Mouse (Mus musculus) liver, embryonic 14.5 days (tissue): Measurements from ENCODE around the gene Dis3l2. TPM values are rescaled to one million over a fixed set of nuclear protein-coding genes. Genes with fewer than 3 reads are reported as not detected.

Experiments
- ATAC-seq: fragments of 200-750 bp; cut with Nextera tagmentation; 2 replicates; pipeline ENCODE4 v1.8.0; 2017; ENCODE audit warnings: moderate number of reproducible peaks, mild to moderate bottlenecking, moderate library complexity; ENCODE audit not compliant: insufficient read depth
- DNase-seq, 3 experiments: peaks; one replicate each; pipeline ENCODE4 v3.0.0-alpha.2; 2012 to 2013; ENCODE audit warnings: low read depth in 3 of 3, low spot score in 3 of 3
- H3K27ac ChIP-seq: fragments of 300-500 bp; sonication (generic); 2 replicates; pipeline ENCODE4 v1.5.1; 2014; ENCODE audit warnings: moderate library complexity, mild to moderate bottlenecking, control low read depth, inconsistent platforms
- H3K27me3 ChIP-seq: fragments of 300-500 bp; sonication (generic); 2 replicates; pipeline ENCODE4 v1.6.1; 2014; ENCODE audit warnings: mild to moderate bottlenecking, low read length, moderate library complexity; ENCODE audit not compliant: control insufficient read depth, insufficient read depth
- H3K36me3 ChIP-seq: fragments of 300-500 bp; sonication (generic); replicated peaks from 2 replicates; pipeline ENCODE4 v1.6.1; 2014; ENCODE audit warnings: low read depth; ENCODE audit not compliant: control insufficient read depth, insufficient read depth
- H3K4me1 ChIP-seq, 2 experiments: fragments of 200-500 bp in 1 of 2; fragments of 300-500 bp in 1 of 2; sonication (generic) in 1 of 2; replicated peaks; 2 replicates each; pipeline ENCODE4 v1.6.1; 2012 to 2014; ENCODE audit warnings: antibody characterized with exemption in 1 of 2, inconsistent platforms in 1 of 2, low read length in 1 of 2; ENCODE audit not compliant: control insufficient read depth in 2 of 2, insufficient read depth in 2 of 2
- H3K4me2 ChIP-seq: fragments of 300-500 bp; sonication (generic); 2 replicates; pipeline ENCODE4 v1.6.1; 2014; ENCODE audit warnings: low read depth, mild to moderate bottlenecking, control low read depth, moderate library complexity
- H3K4me3 ChIP-seq, 2 experiments: fragments of 200-500 bp in 1 of 2; fragments of 300-500 bp in 1 of 2; sonication (generic) in 1 of 2; 2 replicates each; pipeline ENCODE4 v1.5.1; 2012 to 2014; ENCODE audit warnings: low read depth in 2 of 2, low read length in 2 of 2, mild to moderate bottlenecking in 2 of 2, control low read depth in 1 of 2, inconsistent platforms in 1 of 2, moderate library complexity in 1 of 2; ENCODE audit not compliant: insufficient read depth in 1 of 2
- H3K9ac ChIP-seq: fragments of 300-500 bp; sonication (generic); replicated peaks from 2 replicates; pipeline ENCODE4 v1.6.1; 2014; ENCODE audit warnings: mild to moderate bottlenecking, control low read depth, moderate library complexity
- H3K9me3 ChIP-seq: fragments of 300-500 bp; sonication (generic); 2 replicates; pipeline ENCODE4 v1.6.1; 2016; ENCODE audit warnings: low read length, mixed read lengths; ENCODE audit not compliant: control insufficient read depth
- CTCF ChIP-seq: IDR thresholded peaks from 2 replicates; pipeline ENCODE4 v1.5.1; 2016; ENCODE audit warnings: antibody characterized with exemption, low read depth, control low read depth
- EP300 ChIP-seq: IDR thresholded peaks from 2 replicates; pipeline ENCODE4 v1.6.1; 2016; ENCODE audit warnings: antibody characterized with exemption, low read depth
- WGBS: fragments of 180-500 bp; shearing (Covaris S2); extraction: QIAGEN DNeasy Blood & Tissue Kit; methylation state at CpG from one replicate; pipeline ENCODE4 v1.1.7; 2014; ENCODE audit not compliant: insufficient replicate concordance; 5-methylcytosine and 5-hydroxymethylcytosine counted together
- polyA plus RNA-seq, 2 experiments: library from polyadenylated mRNA; depleted of rRNA in 1 of 2; stranded (reverse) in 1 of 2; unstranded in 1 of 2; fragments of >200 nt; fragmentation: Nextera tagmentation in 1 of 2; extraction: Ambion mirVana in 1 of 2; gene quantifications; 2 replicates each; pipeline versions ENCODE4 v1.2.1 to v1.2.3; 2012 to 2014

The Dis3l2 gene
- polyA plus RNA-seq, 2 experiments = 6.0 to 7.1 TPM

DNA sequence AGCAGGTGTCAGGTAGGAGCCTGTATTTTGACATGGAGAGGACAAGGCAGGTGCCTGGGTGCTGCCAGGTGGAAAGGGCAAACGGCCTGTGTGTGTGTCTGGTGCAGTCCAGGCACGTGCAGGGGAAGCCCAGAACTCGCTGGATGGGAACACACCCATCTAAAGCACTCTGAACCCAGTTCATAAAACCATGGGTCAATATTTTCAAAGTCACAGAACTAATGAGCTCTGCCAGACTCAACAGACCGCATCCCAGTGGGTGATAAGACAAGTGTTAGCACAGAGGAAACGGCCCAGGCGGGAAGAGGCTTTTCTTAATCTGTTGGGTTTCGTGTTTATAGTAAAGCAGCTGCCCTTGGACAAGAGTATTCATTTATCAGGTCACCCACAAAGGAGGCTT lies 328.9 kb downstream of the Dis3l2 start:
- Histone ChIP-seq H3K4me3 (no peak overlapping the region), H3K4me1 (no peaks in the 10 kb centered on the region), H3K4me2 (no peak overlapping the region), H3K27ac (no peak overlapping the region), H3K9ac (no peak overlapping the region), H3K9me3 (no peaks in the 10 kb centered on the region), H3K27me3 (no peaks in the 10 kb centered on the region), H3K36me3 (no peaks in the 10 kb centered on the region)
- DNase-seq (no peak), ATAC-seq (no peak)
- TF ChIP-seq EP300 = no peak
- TF ChIP-seq CTCF = no peak
- WGBS = 46% methylated on average over 7 of the region's 7 CpGs

DNA sequence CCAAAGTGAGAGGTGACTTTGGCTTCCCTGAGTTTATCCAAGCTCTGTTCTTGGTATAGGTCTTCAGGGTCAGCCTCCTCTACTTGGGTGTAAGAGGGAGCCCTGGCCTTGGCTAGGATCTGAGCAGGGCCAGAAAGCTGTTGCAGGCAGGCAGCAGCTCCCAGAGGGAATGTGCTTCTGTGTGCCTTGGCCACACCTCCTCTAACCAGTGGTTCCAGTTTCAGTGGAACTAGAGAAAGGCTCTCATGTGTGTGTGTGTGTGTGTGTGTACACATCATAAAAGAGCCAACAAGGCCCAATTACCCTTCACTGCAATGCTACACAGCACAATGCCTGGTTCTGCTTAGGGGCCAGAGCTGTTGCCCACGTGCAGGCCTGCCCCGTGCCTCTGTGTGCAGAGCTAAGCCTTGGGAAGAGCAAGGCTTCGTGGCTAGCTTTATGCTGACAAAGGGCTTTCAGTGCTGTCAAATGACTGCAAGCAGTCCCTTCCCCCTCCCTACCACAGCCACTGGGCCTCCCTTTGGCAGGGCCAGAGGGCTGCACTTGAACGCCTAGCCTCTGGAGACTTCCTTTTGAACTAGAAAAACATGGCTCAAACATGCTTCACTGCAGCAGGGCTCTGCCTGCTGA lies 332.0 kb downstream of the Dis3l2 start:
- Histone ChIP-seq H3K4me3 (no peak overlapping the region), H3K9ac (no peak overlapping the region), H3K9me3 (no peaks in the 10 kb centered on the region), H3K4me2 (no peak overlapping the region), H3K36me3 (no peaks in the 10 kb centered on the region), H3K27me3 (no peaks in the 10 kb centered on the region), H3K4me1 (no peaks in the 10 kb centered on the region), H3K27ac (no peak overlapping the region)
- TF ChIP-seq EP300 = no peak
- TF ChIP-seq CTCF = no peak
- ATAC-seq = 0 out of 2 replicates have a peak, but pooled peaks have one; percentile 37
- 38% methylated on average over 4 of the region's 4 CpGs for WGBS
- no peak for DNase-seq

DNA sequence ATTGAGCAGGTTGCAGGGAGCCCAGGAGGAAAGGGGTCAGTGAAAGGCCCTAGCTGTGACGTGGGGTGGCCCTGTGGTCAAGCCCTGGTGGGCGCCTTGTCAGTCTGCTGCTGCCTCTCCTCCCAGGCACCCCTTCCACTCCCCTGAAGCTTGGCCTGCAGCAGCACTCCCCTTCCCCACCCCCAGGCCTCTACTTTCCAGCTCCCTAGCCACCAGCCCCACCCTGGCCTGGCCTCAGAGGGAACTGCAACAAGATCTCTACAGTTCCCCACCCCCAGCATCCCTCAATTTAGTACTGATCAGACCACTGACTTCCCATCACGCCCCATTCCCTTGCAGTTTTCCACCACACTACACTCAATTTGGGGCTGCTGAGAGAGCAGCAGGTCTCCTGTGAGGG lies 332.7 kb downstream of the Dis3l2 start:
- H3K9ac ChIP-seq = no peak overlapping the region
- no peaks in the 10 kb centered on the region for H3K9me3 ChIP-seq
- no peak for ATAC-seq
- H3K4me3 ChIP-seq = no peak overlapping the region
- H3K27me3 ChIP-seq = no peaks in the 10 kb centered on the region
- TF ChIP-seq CTCF (no peak), EP300 (no peak)
- no peak overlapping the region for H3K4me2 ChIP-seq
- DNase-seq = no peak
- 47% methylated on average over 3 of the region's 3 CpGs for WGBS
- H3K27ac ChIP-seq = no peak overlapping the region
- H3K36me3 ChIP-seq = no peaks in the 10 kb centered on the region
- H3K4me1 ChIP-seq = no peaks in the 10 kb centered on the region

DNA sequence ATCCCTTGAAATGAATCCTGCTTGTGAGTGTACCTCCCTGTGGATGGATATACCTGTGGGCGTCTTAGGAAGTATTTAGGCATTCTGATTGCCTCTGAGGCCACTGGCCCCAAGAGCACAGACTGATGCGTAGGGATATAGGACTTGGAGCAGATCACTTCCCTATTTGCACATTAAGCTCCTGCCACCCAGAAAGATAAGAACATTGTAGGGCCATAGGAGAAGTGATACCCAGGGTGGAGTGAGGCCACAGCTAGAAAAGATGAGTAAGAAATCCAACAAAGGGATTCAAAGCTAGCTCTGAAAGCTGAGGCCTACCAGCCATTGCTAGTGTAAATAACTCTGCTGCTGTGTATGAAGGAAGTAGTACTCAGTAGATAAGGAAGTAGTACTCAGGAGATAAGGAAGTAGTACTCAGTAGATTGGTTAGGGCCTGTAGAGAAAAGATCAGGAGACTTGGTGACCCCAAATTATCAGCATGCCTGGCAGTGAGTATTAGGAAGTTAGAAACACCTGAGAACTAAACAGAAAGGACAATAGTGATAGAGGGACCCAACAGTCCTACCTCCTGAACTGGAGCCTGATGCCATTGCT lies 335.0 kb downstream of the Dis3l2 start:
- H3K4me3 ChIP-seq = no peak overlapping the region
- H3K9me3 ChIP-seq = no peaks in the 10 kb centered on the region
- H3K4me1 ChIP-seq = no peaks in the 10 kb centered on the region
- H3K27ac ChIP-seq = no peak overlapping the region
- ATAC-seq (no peak), DNase-seq (no peak)
- no peaks in the 10 kb centered on the region for H3K36me3 ChIP-seq
- TF ChIP-seq EP300 = no peak
- no peak for TF ChIP-seq CTCF
- WGBS = 70% methylated on average over 2 of the region's 2 CpGs
- H3K9ac ChIP-seq = no peak overlapping the region
- H3K4me2 ChIP-seq = no peak overlapping the region
- no peaks in the 10 kb centered on the region for H3K27me3 ChIP-seq

DNA sequence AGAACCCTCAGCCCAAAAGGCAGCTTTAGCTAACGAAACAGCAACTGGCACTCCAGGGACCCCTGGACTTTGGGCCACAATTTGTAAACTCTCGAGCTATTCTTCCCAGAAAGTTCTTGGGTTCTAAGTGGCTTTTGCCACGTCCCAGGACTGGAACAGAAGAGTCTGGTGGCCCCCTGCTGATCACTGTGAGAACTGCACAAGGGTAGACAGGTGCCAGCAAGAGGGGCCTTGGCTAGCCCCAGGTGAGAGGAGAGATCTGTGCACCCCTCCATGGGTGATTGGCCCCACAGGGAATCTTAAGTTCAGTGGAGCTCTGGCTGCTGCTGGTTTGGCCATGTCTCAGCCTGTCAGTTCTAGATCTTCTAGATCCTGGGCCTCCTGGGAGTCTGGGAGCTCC lies 337.5 kb downstream of the Dis3l2 start:
- Histone ChIP-seq H3K9me3 (no peaks in the 10 kb centered on the region), H3K4me1 (no peaks in the 10 kb centered on the region), H3K36me3 (no peaks in the 10 kb centered on the region), H3K9ac (no peak overlapping the region), H3K4me3 (no peak overlapping the region), H3K27ac (no peak overlapping the region), H3K27me3 (no peaks in the 10 kb centered on the region), H3K4me2 (no peak overlapping the region)
- ATAC-seq (no peak), DNase-seq (peak; percentile 17 to 33 (median 23))
- WGBS = 14% methylated on average over 3 of the region's 3 CpGs
- TF ChIP-seq CTCF (peak; percentile 80), EP300 (no peak)
